Mouse (Mus musculus) liver, embryonic 13.5 days (tissue): ENCODE measurements at regions not wholly inside any gene's neighbourhood (a gene's known extent, or its start where the extent isn't known, plus 50 kb on each side); places are given as distances from the start of the nearest gene placed in this dataset.
A peak's percentile ranks its signal among the peaks of the same experiment; 100 is the strongest.

ENCODE experiments used
- ATAC-seq: fragments of 200-750 bp; cut with Nextera tagmentation; 2 replicates; pipeline ENCODE4 v1.8.0; 2017; ENCODE audit warnings: low read depth, mild to moderate bottlenecking, moderate number of reproducible peaks, moderate library complexity
- DNase-seq: peaks from one replicate; pipeline ENCODE4 v3.0.0; 2022
- H3K27ac ChIP-seq: fragments of 300-500 bp; sonication (generic); 2 replicates; pipeline ENCODE4 v1.5.1; 2015; ENCODE audit warnings: moderate library complexity, mild to moderate bottlenecking, inconsistent platforms
- H3K27me3 ChIP-seq: fragments of 300-500 bp; sonication (generic); 2 replicates; pipeline ENCODE4 v1.6.1; 2015; ENCODE audit warnings: mild to moderate bottlenecking, inconsistent platforms
- H3K36me3 ChIP-seq: fragments of 300-500 bp; sonication (generic); 2 replicates; pipeline ENCODE4 v1.6.1; 2015; ENCODE audit warnings: mild to moderate bottlenecking, inconsistent platforms
- H3K4me1 ChIP-seq: fragments of 300-500 bp; sonication (generic); replicated peaks from 2 replicates; pipeline ENCODE4 v1.6.1; 2015; ENCODE audit warnings: inconsistent platforms
- H3K4me2 ChIP-seq: fragments of 300-500 bp; sonication (generic); 2 replicates; pipeline ENCODE4 v1.6.1; 2015; ENCODE audit warnings: inconsistent platforms, mild to moderate bottlenecking, moderate library complexity
- H3K4me3 ChIP-seq: fragments of 300-500 bp; sonication (generic); replicated peaks from 2 replicates; pipeline ENCODE4 v1.5.1; 2015; ENCODE audit warnings: mild to moderate bottlenecking, inconsistent platforms
- H3K9ac ChIP-seq: fragments of 300-500 bp; sonication (generic); 2 replicates; pipeline ENCODE4 v1.6.1; 2015; ENCODE audit warnings: mild to moderate bottlenecking, inconsistent platforms
- H3K9me3 ChIP-seq: fragments of 300-500 bp; sonication (generic); replicated peaks from 2 replicates; pipeline ENCODE4 v1.6.1; 2016; ENCODE audit warnings: inconsistent platforms
- WGBS: fragments of 180-500 bp; shearing (Covaris S2); methylation state at CpG from one replicate; pipeline ENCODE4 v1.1.7; 2015; ENCODE audit not compliant: insufficient replicate concordance; 5-methylcytosine and 5-hydroxymethylcytosine counted together

GRCm38 (mm10) chr2:21908813-21909480, 318.4 kb upstream of the Myo3a start:
- Histone ChIP-seq H3K27me3 (no peaks in the 10 kb centered on the region), H3K9ac (no peak overlapping the region), H3K9me3 (no peaks in the 10 kb centered on the region), H3K27ac (no peak overlapping the region), H3K4me1 (no peaks in the 10 kb centered on the region), H3K36me3 (no peaks in the 10 kb centered on the region), H3K4me3 (no peak overlapping the region), H3K4me2 (0 out of 2 replicates have a peak overlapping the region, but pooled peaks have one; percentile 36)
- 49% methylated on average over 7 of the region's 7 CpGs for WGBS
- ATAC-seq: no peak
- no peak for DNase-seq

- WGBS: 3% methylated on average over 7 of the region's 7 CpGs
- Histone ChIP-seq H3K9me3 (no peaks in the 10 kb centered on the region), H3K36me3 (no peaks in the 10 kb centered on the region), H3K27ac (no peak overlapping the region), H3K9ac (no peak overlapping the region), H3K27me3 (no peaks in the 10 kb centered on the region), H3K4me3 (no peak overlapping the region; the same call in 1 of the 2 replicates), H3K4me2 (peak overlapping the region; percentile 36; the same call in 1 of the 2 replicates), H3K4me1 (no peaks in the 10 kb centered on the region)
- no peak for ATAC-seq
- DNase-seq: no peak
These were observed 317.8 kb upstream of the Myo3a start for GRCm38 (mm10) chr2:21909481-21909966.

GRCm38 (mm10) chr2:21917804-21918690, 309.3 kb upstream of the Myo3a start:
- no peaks in the 10 kb centered on the region for H3K27me3 ChIP-seq
- no peak overlapping the region for H3K27ac ChIP-seq
- no peaks in the 10 kb centered on the region for H3K36me3 ChIP-seq
- DNase-seq (no peak), ATAC-seq (no peak)
- no peak overlapping the region for H3K9ac ChIP-seq
- H3K4me1 ChIP-seq: no peaks in the 10 kb centered on the region
- 38% methylated on average over 16 of the region's 16 CpGs for WGBS
- H3K4me2 ChIP-seq: peak overlapping the region; percentile 14; the same call in 1 of the 2 replicates
- no peaks in the 10 kb centered on the region for H3K9me3 ChIP-seq
- H3K4me3 ChIP-seq: 0 out of 2 replicates have a peak overlapping the region, but pooled peaks have one; percentile 4

GRCm38 (mm10) chr2:21919091-21919490, 308.2 kb upstream of the Myo3a start:
- no peak for DNase-seq
- Histone ChIP-seq H3K9ac (no peak overlapping the region), H3K4me3 (no peak overlapping the region), H3K27me3 (no peaks in the 10 kb centered on the region), H3K4me1 (no peaks in the 10 kb centered on the region), H3K9me3 (no peaks in the 10 kb centered on the region), H3K4me2 (no peak overlapping the region), H3K27ac (no peak overlapping the region), H3K36me3 (no peaks in the 10 kb centered on the region)
- no peak for ATAC-seq
- 64% methylated on average over 2 of the region's 2 CpGs for WGBS

GRCm38 (mm10) chr2:21927656-21928055, 299.6 kb upstream of the Myo3a start:
- Histone ChIP-seq H3K9me3 (no peaks in the 10 kb centered on the region), H3K9ac (no peak overlapping the region), H3K27me3 (no peaks in the 10 kb centered on the region), H3K4me2 (no peak overlapping the region), H3K4me3 (no peak overlapping the region), H3K4me1 (no peaks in the 10 kb centered on the region), H3K27ac (no peak overlapping the region), H3K36me3 (no peaks in the 10 kb centered on the region)
- 33% methylated on average over 1 of the region's 1 CpGs for WGBS
- ATAC-seq: no peak
- no peak for DNase-seq

GRCm38 (mm10) chr2:21939993-21940392, 287.3 kb upstream of the Myo3a start:
- Histone ChIP-seq H3K4me1 (no peaks in the 10 kb centered on the region), H3K9me3 (no peaks in the 10 kb centered on the region), H3K27me3 (no peaks in the 10 kb centered on the region), H3K4me3 (no peak overlapping the region), H3K36me3 (no peaks in the 10 kb centered on the region), H3K27ac (no peak overlapping the region), H3K4me2 (no peak overlapping the region), H3K9ac (no peak overlapping the region)
- no peak for DNase-seq
- ATAC-seq: no peak
- WGBS: 71% methylated on average over 3 of the region's 3 CpGs

GRCm38 (mm10) chr2:21940797-21941487, 286.4 kb upstream of the Myo3a start:
- no peak overlapping the region for H3K4me2 ChIP-seq
- 39% methylated on average over 4 of the region's 4 CpGs for WGBS
- H3K36me3 ChIP-seq: no peaks in the 10 kb centered on the region
- no peak overlapping the region for H3K9ac ChIP-seq
- H3K9me3 ChIP-seq: no peaks in the 10 kb centered on the region
- no peak overlapping the region for H3K27ac ChIP-seq
- H3K4me1 ChIP-seq: no peaks in the 10 kb centered on the region
- DNase-seq (no peak), ATAC-seq (no peak)
- no peaks in the 10 kb centered on the region for H3K27me3 ChIP-seq
- no peak overlapping the region for H3K4me3 ChIP-seq

- no peak for DNase-seq
- Histone ChIP-seq H3K27ac (no peak overlapping the region), H3K36me3 (no peaks in the 10 kb centered on the region), H3K9me3 (no peaks in the 10 kb centered on the region), H3K4me3 (no peak overlapping the region), H3K9ac (no peak overlapping the region), H3K4me1 (no peaks in the 10 kb centered on the region), H3K4me2 (no peak overlapping the region), H3K27me3 (no peaks in the 10 kb centered on the region)
- no peak for ATAC-seq
- WGBS: 43% methylated on average over 2 of the region's 2 CpGs
These were observed 285.8 kb upstream of the Myo3a start for GRCm38 (mm10) chr2:21941488-21942000.

- DNase-seq (no peak), ATAC-seq (no peak)
- no peaks in the 10 kb centered on the region for H3K27me3 ChIP-seq
- no peak overlapping the region for H3K9ac ChIP-seq
- no peak overlapping the region for H3K4me2 ChIP-seq
- no peaks in the 10 kb centered on the region for H3K9me3 ChIP-seq
- 50% methylated on average over 2 of the region's 2 CpGs for WGBS
- H3K4me1 ChIP-seq: no peaks in the 10 kb centered on the region
- H3K27ac ChIP-seq: no peak overlapping the region
- no peak overlapping the region for H3K4me3 ChIP-seq
- no peaks in the 10 kb centered on the region for H3K36me3 ChIP-seq
These were observed 283.6 kb upstream of the Myo3a start for GRCm38 (mm10) chr2:21943676-21944075.

GRCm38 (mm10) chr2:21946484-21946883, 280.8 kb upstream of the Myo3a start:
- ATAC-seq (no peak), DNase-seq (no peak)
- Histone ChIP-seq H3K9ac (no peak overlapping the region), H3K4me3 (no peak overlapping the region), H3K4me2 (no peak overlapping the region), H3K9me3 (no peaks in the 10 kb centered on the region), H3K27me3 (no peaks in the 10 kb centered on the region), H3K27ac (no peak overlapping the region), H3K4me1 (no peaks in the 10 kb centered on the region), H3K36me3 (no peaks in the 10 kb centered on the region)
- WGBS: 72% methylated on average over 2 of the region's 2 CpGs

- WGBS: 39% methylated on average over 3 of the region's 3 CpGs
- no peaks in the 10 kb centered on the region for H3K36me3 ChIP-seq
- ATAC-seq: no peak
- H3K9ac ChIP-seq: no peak overlapping the region
- no peak for DNase-seq
- H3K9me3 ChIP-seq: no peaks in the 10 kb centered on the region
- H3K27me3 ChIP-seq: no peaks in the 10 kb centered on the region
- H3K4me3 ChIP-seq: no peak overlapping the region
- H3K4me1 ChIP-seq: no peaks in the 10 kb centered on the region
- H3K4me2 ChIP-seq: no peak overlapping the region
- H3K27ac ChIP-seq: no peak overlapping the region
These were observed 276.0 kb upstream of the Myo3a start for GRCm38 (mm10) chr2:21951279-21951678.
